Mouse (Mus musculus): ENCODE data around the gene Hk1. TPM values are rescaled to one million over a fixed set of nuclear protein-coding genes. Genes with fewer than 3 reads are reported as not detected.

Hk1 gene
- 141 and 149 TPM in 2 replicates for polyA plus RNA-seq (2015; fragmentation: Nextera tagmentation; extraction: Ambion mirVana)

GRCm38 (mm10) chr10:62379808-62380207, at the start of gene Hk1:
Gene Hk1, minus strand, starts transcription at chr10:62379908.

GRCm38 (mm10) chr10:62422255-62422654, 42.5 kb upstream of the Hk1 start, which contains the start of gene Hkdc1:
Gene Hkdc1, minus strand, starts transcription at chr10:62422491.

GRCm38 (mm10) chr10:62252000-62252488, 127.7 kb downstream of the Hk1 start, which contains the start of gene Tacr2:
Gene Tacr2, plus strand, starts transcription at chr10:62252438.

GRCm38 (mm10) chr10:62230708-62231394, 148.9 kb downstream of the Hk1 start, which contains the start of gene Tspan15:
Gene Tspan15, minus strand, starts transcription at chr10:62231251.

Other genes starting within 250 kb of the Hk1 start
- 0.18 TPM in 1 of 2 replicates, not detected in the other for gene Neurog3, start 246.8 kb downstream of the Hk1 start, polyA plus RNA-seq (2015; fragmentation: Nextera tagmentation; extraction: Ambion mirVana)
- 133 and 145 TPM in 2 replicates for gene Fam241b, start 236.0 kb downstream of the Hk1 start, polyA plus RNA-seq (2015; fragmentation: Nextera tagmentation; extraction: Ambion mirVana)
- gene Tspan15, start 148.7 kb downstream of the Hk1 start, polyA plus RNA-seq (2015; fragmentation: Nextera tagmentation; extraction: Ambion mirVana): 20.5 and 27.0 TPM in 2 replicates
- gene Tacr2, start 127.5 kb downstream of the Hk1 start, polyA plus RNA-seq (2015; fragmentation: Nextera tagmentation; extraction: Ambion mirVana): 0.65 and 0.79 TPM in 2 replicates
- gene Hkdc1, start 42.6 kb upstream of the Hk1 start, polyA plus RNA-seq (2015; fragmentation: Nextera tagmentation; extraction: Ambion mirVana): 0.46 and 0.53 TPM in 2 replicates
- 1.3 and 1.5 TPM in 2 replicates for gene 4930507D05Rik, start 69.6 kb upstream of the Hk1 start, polyA plus RNA-seq (2015; fragmentation: Nextera tagmentation; extraction: Ambion mirVana)
- gene Supv3l1, start 69.8 kb upstream of the Hk1 start, polyA plus RNA-seq (2015; fragmentation: Nextera tagmentation; extraction: Ambion mirVana): 17.5 and 18.4 TPM in 2 replicates
- gene Vps26a, start 106.9 kb upstream of the Hk1 start, polyA plus RNA-seq (2015; fragmentation: Nextera tagmentation; extraction: Ambion mirVana): 44.9 and 49.7 TPM in 2 replicates
- gene Srgn, start 147.5 kb upstream of the Hk1 start, polyA plus RNA-seq (2015; fragmentation: Nextera tagmentation; extraction: Ambion mirVana): 21.8 and 28.3 TPM in 2 replicates
- 81.6 and 85.5 TPM in 2 replicates for gene Kif1bp, start 198.5 kb upstream of the Hk1 start, polyA plus RNA-seq (2015; fragmentation: Nextera tagmentation; extraction: Ambion mirVana)
- 8.4 and 9.2 TPM in 2 replicates for gene Ddx21, start 222.4 kb upstream of the Hk1 start, polyA plus RNA-seq (2015; fragmentation: Nextera tagmentation; extraction: Ambion mirVana)

Measured in neural tube, postnatal 0 days (tissue).